Mouse (Mus musculus) midbrain, embryonic 11.5 days (tissue): ENCODE results near the gene Gm21800. TPM values are rescaled to one million over a fixed set of nuclear protein-coding genes. Genes with fewer than 3 reads are reported as not detected.
"Not testable (repeated sequence)": the region's sequence is repeated elsewhere in the genome, so short reads cannot be mapped to it uniquely, and the experiment has no call there.

ENCODE experiments used
- ATAC-seq: fragments of 200-750 bp; cut with Nextera tagmentation; 2 replicates; pipeline ENCODE4 v1.8.0; 2017; ENCODE audit warnings: moderate TSS enrichment, moderate library complexity; ENCODE audit not compliant: low FRiP score
- DNase-seq: peaks from one replicate; pipeline ENCODE4 v3.0.0; 2015; ENCODE audit warnings: low spot score; ENCODE audit errors: missing footprints
- H3K27ac ChIP-seq: fragments of 300-500 bp; sonication (generic); 2 replicates; pipeline ENCODE4 v1.5.1; 2014; ENCODE audit warnings: low read depth, low read length
- H3K27me3 ChIP-seq: fragments of 300-500 bp; sonication (generic); 2 replicates; pipeline ENCODE4 v1.6.1; 2014; ENCODE audit warnings: mild to moderate bottlenecking, low read length, moderate library complexity, mixed read lengths; ENCODE audit not compliant: control insufficient read depth, insufficient read depth
- H3K36me3 ChIP-seq: fragments of 300-500 bp; sonication (generic); 2 replicates; pipeline ENCODE4 v1.6.1; 2014; ENCODE audit warnings: mild to moderate bottlenecking, low read length, moderate library complexity, mixed read lengths; ENCODE audit not compliant: control insufficient read depth, insufficient read depth
- H3K4me1 ChIP-seq: fragments of 300-500 bp; sonication (generic); 2 replicates; pipeline ENCODE4 v1.6.1; 2014; ENCODE audit warnings: low read length; ENCODE audit not compliant: control insufficient read depth, insufficient read depth
- H3K4me2 ChIP-seq: fragments of 300-500 bp; sonication (generic); 2 replicates; pipeline ENCODE4 v1.6.1; 2014; ENCODE audit warnings: mild to moderate bottlenecking, moderate library complexity
- H3K4me3 ChIP-seq: fragments of 300-500 bp; sonication (generic); 2 replicates; pipeline ENCODE4 v1.5.1; 2014; ENCODE audit warnings: low read depth, low read length
- H3K9ac ChIP-seq: fragments of 300-500 bp; sonication (generic); 2 replicates; pipeline ENCODE4 v1.6.1; 2014; ENCODE audit warnings: low read length
- H3K9me3 ChIP-seq: fragments of 300-500 bp; sonication (generic); 2 replicates; pipeline ENCODE4 v1.6.1; 2016; ENCODE audit warnings: low read length; ENCODE audit not compliant: control insufficient read depth
- WGBS: fragments of 180-500 bp; shearing (Covaris S2); extraction: QIAGEN DNeasy Blood & Tissue Kit; methylation state at CpG from one replicate; pipeline ENCODE4 v1.1.7; 2014; 5-methylcytosine and 5-hydroxymethylcytosine counted together
- polyA plus RNA-seq: library from polyadenylated mRNA; unstranded; fragments of >200 nt; fragmentation: Nextera tagmentation; extraction: Ambion mirVana; gene quantifications from 2 replicates; pipeline ENCODE4 v1.2.1, GENCODE M21; 2014

Gm21800 gene
- not detected in 2 replicates for polyA plus RNA-seq

GRCm38 (mm10) chrY:41406198-41406597 is at the start of gene Gm21800:
TSS of gene Gm21800 (plus strand) at chrY:41406498.
- H3K27ac ChIP-seq, DNase-seq, H3K27me3 ChIP-seq, ATAC-seq, H3K4me2 ChIP-seq, H3K4me1 ChIP-seq, H3K36me3 ChIP-seq, H3K9me3 ChIP-seq, H3K4me3 ChIP-seq, H3K9ac ChIP-seq: not testable (repeated sequence)
- WGBS: 62% methylated on average over 2 of the region's 3 CpGs
